8 mouse cellular contexts compared by ENCODE assay signal in genomic region chr1:63114136-63114781, GRCm38 (mm10). TPM values are rescaled to one million over a fixed set of nuclear protein-coding genes. Genes with fewer than 3 reads are reported as not detected.
DNase-seq lines count a peak whose midpoint lies in the region; ATAC-seq lines count a peak whose summit lies in the region.

TSS of gene Ino80d (minus strand) at chr1:63114667.

- peak within 1 kb of the TSS; percentile 100 for H3K9ac ChIP-seq in hindbrain, embryonic 14.5 days

- no peaks in the 10 kb centered on the region for H3K9me3 ChIP-seq in hindbrain, embryonic 14.5 days (ENCODE audit: control insufficient read depth, low read length)

- peak within 1 kb of the TSS; percentile 93 for H3K4me3 ChIP-seq in hindbrain, embryonic 14.5 days (replicated peaks; ENCODE audit: low read length)

- no peaks in the 10 kb centered on the region for H3K27me3 ChIP-seq in hindbrain, embryonic 14.5 days (ENCODE audit: control insufficient read depth, insufficient read depth, low read length)

- peak within 1 kb of the TSS; percentile 81 for H3K4me2 ChIP-seq in hindbrain, embryonic 14.5 days (replicated peaks)

- peak; percentile 91 for DNase-seq in R1 (ENCODE audit: low read depth, low spot score)
- DNase-seq in cerebellum, postnatal 25 days, result peak; percentile 84 to 86
- DNase-seq in frontal cortex, postnatal 25 days (ENCODE audit: low spot score in 2 of 2), result peak; percentile 56 to 58
- DNase-seq in hindbrain, embryonic 14.5 days (ENCODE audit: low spot score), result peak; percentile 82
- peak; percentile 75 for DNase-seq in left cerebral cortex, adult 11 months (ENCODE audit: low spot score)
- DNase-seq in lung, postnatal 4 days, result peak; percentile 88 to 90
- peak; percentile 66 for DNase-seq in retina, postnatal 7 days (ENCODE audit: low read depth, low spot score)
- peak; percentile 77 for DNase-seq in urinary bladder, postnatal 14 days (ENCODE audit: low spot score)

- H3K4me1 ChIP-seq in hindbrain, embryonic 14.5 days (replicated peaks; ENCODE audit: control insufficient read depth, insufficient read depth, low read length), result peaks cover 32% of the 10 kb centered on the region

- peak within 1 kb of the TSS; percentile 97 for H3K27ac ChIP-seq in hindbrain, embryonic 14.5 days

- peaks cover 9% of the 10 kb centered on the region for H3K36me3 ChIP-seq in hindbrain, embryonic 14.5 days (replicated peaks; ENCODE audit: control insufficient read depth, insufficient read depth)

- WGBS in hindbrain, embryonic 14.5 days, result 0% methylated on average over 31 of the region's 42 CpGs

- peak; percentile 92 for ATAC-seq in hindbrain, embryonic 14.5 days (ENCODE audit: low FRiP score)

RNA-seq across cellular contexts. Expression of gene Ino80d, which starts in this region (rescaled TPM):
- polyA plus RNA-seq in hindbrain, embryonic 14.5 days (2014; fragmentation: Nextera tagmentation; extraction: Ambion mirVana), result 11.4 and 13.5 TPM in 2 replicates

Comparison
In these comparisons a context has a peak if more than half of its experiments do, and no peak if none do; other contexts are left out.
1. Peak in every context shown above with its lines: DNase-seq, ATAC-seq, H3K4me3 ChIP-seq and H3K27ac ChIP-seq.